Mouse (Mus musculus): Measurements from ENCODE around the gene Pfdn5.

Pfdn5 gene

GRCm38 (mm10) chr15:102326022-102326576 is at the start of gene Pfdn5:
Gene Pfdn5, plus strand, starts transcription at chr15:102326116.
- CTCF ChIA-PET, result interaction anchor here (0.6 kb wide), 2 partner anchors 9 to 161 kb away, joined by 3 read pairs; no protein-coding TSS in a partner anchor

- CTCF ChIA-PET, result interaction anchor here (0.6 kb wide), 1 partner anchor 65 kb away, joined by 20 read pairs; no protein-coding TSS in a partner anchor
These were observed 47.2 kb upstream of the Pfdn5 start for GRCm38 (mm10) chr15:102278726-102279091.

DNA sequence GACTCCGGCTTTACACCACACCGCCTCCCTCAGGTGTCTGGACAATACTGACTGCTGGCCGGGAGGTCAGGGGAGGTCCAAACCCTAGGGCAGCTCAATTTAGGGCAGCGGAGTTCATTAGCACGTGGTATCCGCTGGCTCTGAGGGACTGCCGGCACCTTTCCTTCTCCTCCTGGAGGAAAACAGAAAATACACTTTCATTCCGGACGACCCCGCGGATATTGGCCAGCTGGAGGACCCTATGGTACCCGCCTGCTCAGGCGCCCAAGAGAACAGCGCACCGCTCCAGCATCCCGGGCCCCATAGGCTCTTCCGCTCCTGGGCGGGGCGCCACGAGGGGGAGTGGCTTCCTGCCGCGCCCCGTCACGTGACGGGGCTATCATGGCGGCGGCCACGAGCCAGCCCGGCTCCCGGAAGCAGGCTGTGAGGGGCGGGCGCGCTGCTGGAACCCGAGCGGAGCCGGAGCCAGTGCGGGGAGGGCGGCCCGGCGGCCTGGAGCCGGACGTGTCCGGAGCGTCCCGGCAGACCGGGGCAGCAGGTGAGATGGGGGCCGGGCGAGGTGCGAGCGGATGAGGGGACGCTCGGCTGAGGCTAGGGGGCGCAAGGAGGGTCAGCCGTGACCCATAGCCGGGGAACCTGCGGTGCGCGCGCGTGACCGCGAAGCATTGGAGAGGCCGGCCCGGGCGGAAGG is 46.7 kb upstream of the Pfdn5 start, which contains the start of gene Mfsd5:
TSS of gene Mfsd5 (plus strand) at position 363 of the 691 bp plus-strand sequence.
- CTCF ChIA-PET, result interaction anchor here (0.5 to 1.4 kb wide), 3 partner anchors 37 to 64 kb away, joined by 7 to 20 read pairs (median 14); no protein-coding TSS in a partner anchor

DNA sequence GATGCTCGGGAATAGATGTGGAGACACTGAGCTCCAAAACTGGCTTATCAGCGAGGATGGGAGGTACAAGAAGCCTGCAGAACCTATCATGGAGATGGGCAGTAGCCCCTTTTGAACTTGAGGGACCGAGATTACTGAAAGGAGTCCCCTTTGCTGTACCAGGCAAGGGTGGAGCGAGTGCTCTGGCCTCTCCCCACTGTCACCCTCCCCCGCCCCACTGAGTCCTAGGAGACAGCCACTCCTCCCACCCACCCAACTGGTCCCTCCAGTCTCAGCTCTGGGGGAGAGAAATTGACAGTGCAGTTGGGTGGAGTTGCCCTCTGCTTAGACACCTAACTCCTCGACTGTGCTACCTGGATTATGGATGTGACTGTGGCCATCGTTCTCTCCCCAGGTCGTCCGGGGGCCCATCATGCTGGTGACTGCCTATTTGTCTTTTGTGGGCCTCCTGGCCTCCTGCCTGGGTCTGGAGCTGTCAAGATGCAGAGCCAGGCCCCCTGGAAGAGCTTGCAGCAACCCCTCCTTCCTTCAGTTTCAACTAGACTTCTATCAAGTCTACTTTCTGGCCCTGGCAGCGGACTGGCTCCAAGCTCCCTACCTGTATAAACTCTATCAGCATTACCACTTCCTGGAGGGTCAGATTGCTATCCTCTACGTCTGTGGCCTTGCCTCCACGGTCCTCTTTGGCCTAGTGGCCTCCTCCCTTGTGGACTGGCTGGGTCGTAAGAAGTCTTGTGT is 46.0 kb upstream of the Pfdn5 start:
- CTCF ChIA-PET, result interaction anchor here (0.5 to 1.4 kb wide), 3 partner anchors 36 to 64 kb away, joined by 5 to 14 read pairs (median 7); no protein-coding TSS in a partner anchor

DNA sequence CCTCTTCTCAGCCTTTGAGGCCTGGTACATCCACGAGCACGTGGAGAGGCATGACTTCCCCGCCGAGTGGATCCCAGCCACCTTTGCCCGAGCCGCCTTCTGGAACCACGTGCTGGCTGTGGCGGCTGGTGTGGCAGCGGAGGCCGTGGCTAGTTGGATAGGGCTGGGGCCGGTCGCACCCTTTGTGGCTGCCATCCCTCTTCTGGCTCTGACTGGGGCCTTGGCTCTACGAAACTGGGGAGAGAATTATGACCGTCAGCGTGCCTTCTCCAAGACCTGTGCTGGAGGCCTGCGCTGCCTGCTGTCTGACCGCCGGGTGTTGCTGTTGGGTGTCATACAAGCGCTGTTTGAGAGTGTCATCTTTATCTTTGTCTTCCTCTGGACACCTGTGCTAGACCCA is 45.3 kb upstream of the Pfdn5 start:
- CTCF ChIA-PET, result interaction anchor here (1.4 kb wide), 1 partner anchor 35 kb away, joined by 7 read pairs; no protein-coding TSS in a partner anchor

- CTCF ChIA-PET, result interaction anchor here (0.5 kb wide), 1 partner anchor 107 kb away, joined by 12 read pairs; no protein-coding TSS in a partner anchor
These were observed 43.2 kb upstream of the Pfdn5 start for GRCm38 (mm10) chr15:102282463-102283292.

DNA sequence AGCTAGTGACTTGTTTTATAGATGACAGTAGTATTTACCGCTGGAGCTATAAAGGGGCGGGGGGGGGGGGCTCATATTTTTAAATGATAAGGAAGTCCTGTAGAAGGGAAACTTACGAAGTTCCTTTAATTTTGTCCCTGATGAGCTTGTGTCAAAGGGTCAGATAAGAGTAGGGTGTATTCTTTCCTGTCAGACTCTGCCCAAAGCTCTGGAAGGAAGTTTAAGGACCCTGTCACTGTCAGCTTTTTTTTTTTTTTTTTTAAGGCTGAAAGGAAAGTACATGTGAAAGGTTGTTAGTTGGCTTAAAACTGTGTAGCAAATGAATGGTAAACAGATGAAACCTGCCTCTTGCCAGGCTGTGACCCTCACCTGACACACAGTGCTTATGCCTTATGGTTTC is 42.3 kb upstream of the Pfdn5 start:
- CTCF ChIA-PET, result interaction anchor here (0.7 kb wide), 2 partner anchors 84 to 92 kb away, joined by 6 to 11 read pairs; no protein-coding TSS in a partner anchor

DNA sequence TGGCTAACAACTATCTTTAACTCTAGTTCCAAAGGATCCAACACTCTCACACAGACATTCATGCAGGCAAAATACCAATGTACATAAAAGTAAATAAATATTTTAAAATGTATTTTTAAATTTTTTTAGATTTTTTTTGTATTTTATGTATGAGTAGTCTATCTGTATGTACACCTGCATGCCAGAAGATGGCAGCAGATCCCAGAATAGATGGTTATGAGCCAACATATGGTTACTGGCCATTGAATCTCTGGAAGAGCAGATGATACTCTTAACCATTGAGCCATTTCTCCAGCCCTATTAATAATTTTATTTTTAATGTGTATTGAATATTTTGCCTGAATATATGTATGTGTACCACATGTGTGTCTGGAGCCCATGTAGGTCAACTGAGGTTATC is 38.5 kb upstream of the Pfdn5 start:
- CTCF ChIA-PET, result interaction anchor here (0.7 kb wide), 1 partner anchor 244 kb away, joined by 3 read pairs; no protein-coding TSS in a partner anchor

GRCm38 (mm10) chr15:102295633-102296367 is 30.1 kb upstream of the Pfdn5 start, which contains the start of gene Espl1:
Gene Espl1, plus strand, starts transcription at chr15:102296266.
- CTCF ChIA-PET, result no interaction called here

DNA sequence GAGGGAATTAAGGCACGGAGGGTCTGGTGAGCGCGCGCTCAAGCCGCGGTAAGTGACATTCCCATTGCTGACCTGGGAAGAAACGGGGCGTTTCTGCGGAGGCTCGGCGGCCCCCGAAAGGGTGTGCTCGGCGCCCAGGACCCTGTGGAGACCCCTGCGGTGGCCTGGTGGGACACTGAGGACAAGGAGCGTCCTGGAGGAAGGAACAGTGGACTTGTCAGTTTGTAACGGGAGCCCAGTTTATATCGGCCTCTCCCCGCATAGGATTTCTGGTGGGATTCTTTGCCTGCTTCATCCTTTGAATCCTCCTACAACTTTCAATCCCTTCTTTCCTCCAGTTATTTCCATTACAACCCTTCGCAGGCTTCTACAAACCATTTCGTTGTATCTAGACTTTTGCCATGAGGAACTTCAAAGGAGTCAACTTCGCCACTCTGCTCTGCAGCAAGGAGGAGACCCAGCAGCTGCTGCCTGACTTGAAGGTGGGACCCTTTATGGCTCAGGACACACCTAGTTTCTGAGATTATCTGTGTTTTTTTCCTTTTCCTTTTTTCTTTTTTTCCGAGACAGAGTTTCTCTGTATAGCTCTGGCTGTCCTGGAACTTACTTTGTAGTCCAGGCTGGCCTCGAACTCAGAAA is 29.4 kb upstream of the Pfdn5 start:
- CTCF ChIA-PET, result interaction anchor here (0.6 to 0.7 kb wide), 2 partner anchors 18 to 229 kb away, joined by 4 to 6 read pairs; no protein-coding TSS in a partner anchor

- CTCF ChIA-PET, result interaction anchor here (0.5 kb wide), 1 partner anchor 183 kb away, joined by 3 read pairs; no protein-coding TSS in a partner anchor
These were observed 23.4 kb upstream of the Pfdn5 start for GRCm38 (mm10) chr15:102302542-102302941.

GRCm38 (mm10) chr15:102308717-102309116 is 17.2 kb upstream of the Pfdn5 start:
- CTCF ChIA-PET, result interaction anchor here (0.7 kb wide), 2 partner anchors 58 to 222 kb away, joined by 3 read pairs; partner anchors contain the start of gene Sp7

DNA sequence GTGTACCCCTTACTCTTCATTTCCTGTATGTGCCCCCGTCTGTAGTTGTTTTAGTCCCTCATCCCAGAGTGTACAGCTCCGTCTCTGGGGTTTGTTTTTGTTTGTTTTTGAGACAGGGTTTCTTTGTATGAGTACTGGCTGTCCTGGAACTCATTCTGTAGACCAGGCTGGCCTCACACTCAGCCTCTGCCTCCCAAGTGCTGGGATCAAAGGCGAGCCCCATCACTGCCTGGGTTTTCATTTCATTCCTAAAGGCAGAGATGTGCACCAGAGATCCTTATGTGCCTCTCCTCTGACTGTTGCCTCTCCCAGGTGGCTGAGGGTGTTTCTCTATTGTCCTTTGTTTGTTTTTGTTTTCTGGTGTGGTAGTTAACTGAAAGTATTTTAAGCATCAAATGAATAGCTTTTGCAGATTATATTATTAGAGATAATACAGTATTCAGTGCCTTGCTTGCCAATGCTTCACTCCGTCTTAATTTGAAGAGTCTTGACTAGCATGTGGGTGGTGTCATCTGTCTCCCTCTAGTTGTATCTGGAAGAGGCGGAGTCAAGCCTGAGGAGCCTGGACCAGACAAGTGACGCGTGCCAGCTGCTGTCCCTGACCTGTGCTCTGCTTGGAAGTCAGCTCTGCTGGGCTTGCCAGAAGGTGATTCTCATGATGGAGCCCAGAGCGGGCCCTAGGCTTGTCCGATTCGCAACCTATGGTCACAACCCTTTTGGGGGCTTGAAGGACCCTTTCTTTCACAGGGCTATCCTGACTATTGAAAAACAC is 15.7 kb upstream of the Pfdn5 start:
- CTCF ChIA-PET, result interaction anchor here (0.6 kb wide), 1 partner anchor 960 kb away, joined by 7 read pairs; no protein-coding TSS in a partner anchor

GRCm38 (mm10) chr15:102311489-102311888 is 14.4 kb upstream of the Pfdn5 start:
- CTCF ChIA-PET, result no interaction called here

GRCm38 (mm10) chr15:102315292-102315691 is 10.6 kb upstream of the Pfdn5 start:
- CTCF ChIA-PET, result interaction anchor here (1.2 to 1.4 kb wide), 2 partner anchors 24 to 35 kb away, joined by 3 to 7 read pairs; no protein-coding TSS in a partner anchor

DNA sequence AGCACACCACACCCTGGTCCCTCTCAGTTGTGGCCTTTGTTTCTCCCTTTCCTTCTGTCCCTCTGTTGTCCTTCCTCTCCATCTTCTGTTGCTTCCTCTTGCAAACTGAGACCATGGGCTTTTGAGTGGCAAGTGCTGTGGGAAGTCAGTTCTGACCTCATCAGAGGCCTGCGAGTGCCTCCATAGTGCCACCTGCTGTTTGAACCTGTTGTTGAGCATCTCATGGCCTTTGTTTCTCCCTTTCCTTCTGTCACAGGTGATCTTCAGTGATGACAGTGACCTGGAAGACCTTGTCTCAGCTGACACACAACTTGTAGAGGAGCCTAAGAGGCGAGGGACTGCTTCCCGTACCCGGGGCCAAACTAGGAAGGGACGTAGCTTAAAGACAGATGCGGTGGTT is 9.7 kb upstream of the Pfdn5 start:
- CTCF ChIA-PET, result interaction anchor here (0.6 to 1.4 kb wide), 3 partner anchors 22 to 53 kb away, joined by 3 to 7 read pairs (median 3); no protein-coding TSS in a partner anchor

- CTCF ChIA-PET, result interaction anchor here (0.6 to 0.9 kb wide), 2 partner anchors 85 to 134 kb away, joined by 5 to 7 read pairs; no protein-coding TSS in a partner anchor
These were observed 1.1 kb upstream of the Pfdn5 start for GRCm38 (mm10) chr15:102324654-102325473.

Data from spleen, embryonic (tissue).